Mouse (Mus musculus) kidney, postnatal 0 days (tissue): ENCODE results near the gene Ddx23. TPM values are rescaled to one million over a fixed set of nuclear protein-coding genes. Genes with fewer than 3 reads are reported as not detected.

Experiments
- ATAC-seq: fragments of 200-750 bp; cut with Nextera tagmentation; replicated peaks from 2 replicates; pipeline ENCODE4 v1.8.0; 2017; ENCODE audit warnings: low read depth, moderate number of reproducible peaks, moderate TSS enrichment, moderate library complexity; ENCODE audit not compliant: low FRiP score
- DNase-seq: peaks from one replicate; pipeline ENCODE4 v3.0.0-alpha.2; 2016; ENCODE audit warnings: low spot score
- H3K27ac ChIP-seq: fragments of 300-500 bp; sonication (generic); 2 replicates; pipeline ENCODE4 v1.5.1; 2014; ENCODE audit warnings: mild to moderate bottlenecking
- H3K27me3 ChIP-seq: fragments of 300-500 bp; sonication (generic); 2 replicates; pipeline ENCODE4 v1.6.1; 2014; ENCODE audit warnings: low read length, mixed read lengths; ENCODE audit not compliant: insufficient read depth
- H3K36me3 ChIP-seq: fragments of 300-500 bp; sonication (generic); 2 replicates; pipeline ENCODE4 v1.6.1; 2014; ENCODE audit warnings: low read length, mixed read lengths; ENCODE audit not compliant: insufficient read depth
- H3K4me1 ChIP-seq: fragments of 300-500 bp; sonication (generic); replicated peaks from 2 replicates; pipeline ENCODE4 v1.6.1; 2014; ENCODE audit warnings: antibody characterized with exemption, low read length, mixed read lengths; ENCODE audit not compliant: insufficient read depth
- H3K4me2 ChIP-seq: fragments of 300-500 bp; sonication (generic); 2 replicates; pipeline ENCODE4 v1.6.1; 2014; ENCODE audit warnings: mild to moderate bottlenecking, low read length, moderate library complexity, mixed read lengths
- H3K4me3 ChIP-seq: fragments of 300-500 bp; sonication (generic); replicated peaks from 2 replicates; pipeline ENCODE4 v1.5.1; 2014; ENCODE audit warnings: low read depth, low read length
- H3K9ac ChIP-seq: fragments of 300-500 bp; sonication (generic); 2 replicates; pipeline ENCODE4 v1.6.1; 2014; ENCODE audit warnings: low read depth, low read length
- H3K9me3 ChIP-seq: fragments of 300-500 bp; sonication (generic); replicated peaks from 2 replicates; pipeline ENCODE4 v1.6.1; 2016; ENCODE audit warnings: low read length, inconsistent platforms, mixed read lengths
- CTCF ChIP-seq: IDR thresholded peaks from 2 replicates; pipeline ENCODE4 v1.5.1; 2016; ENCODE audit warnings: antibody characterized with exemption, low read depth, mild to moderate bottlenecking, moderate library complexity
- WGBS: fragments of 180-500 bp; shearing (Covaris S2); extraction: QIAGEN DNeasy Blood & Tissue Kit; methylation state at CpG from one replicate; pipeline ENCODE4 v1.1.7; 2014; 5-methylcytosine and 5-hydroxymethylcytosine counted together
- polyA plus RNA-seq: library from polyadenylated mRNA; unstranded; fragments of >200 nt; fragmentation: Nextera tagmentation; extraction: Ambion mirVana; gene quantifications from 2 replicates; pipeline ENCODE4 v1.2.1, GENCODE M21; 2015

Gene Ddx23
- polyA plus RNA-seq, 1 experiment from 2014 or later: 14.6 TPM

- no peak for ATAC-seq
- Histone ChIP-seq H3K27me3 (no peaks in the 10 kb centered on the region), H3K4me2 (no peak overlapping the region), H3K36me3 (no peaks in the 10 kb centered on the region), H3K4me1 (no peaks in the 10 kb centered on the region), H3K9ac (no peak overlapping the region), H3K9me3 (no peaks in the 10 kb centered on the region), H3K4me3 (no peak overlapping the region), H3K27ac (no peak overlapping the region)
- no peak for DNase-seq
- 82% methylated on average over 1 of the region's 1 CpGs for WGBS
- no peak for TF ChIP-seq CTCF
Observed at GRCm38 (mm10) chr15:98683746-98684145, 21.1 kb upstream of the Ddx23 start.

GRCm38 (mm10) chr15:98683177-98683576 is 20.5 kb upstream of the Ddx23 start:
- H3K27me3 ChIP-seq: no peaks in the 10 kb centered on the region
- H3K4me2 ChIP-seq: no peak overlapping the region
- DNase-seq: no peak
- no peak overlapping the region for H3K4me3 ChIP-seq
- 45% methylated on average over 10 of the region's 10 CpGs for WGBS
- no peak overlapping the region for H3K27ac ChIP-seq
- no peaks in the 10 kb centered on the region for H3K9me3 ChIP-seq
- no peaks in the 10 kb centered on the region for H3K4me1 ChIP-seq
- no peak overlapping the region for H3K9ac ChIP-seq
- no peaks in the 10 kb centered on the region for H3K36me3 ChIP-seq
- no peak for TF ChIP-seq CTCF
- no peak for ATAC-seq

- no peaks in the 10 kb centered on the region for H3K9me3 ChIP-seq
- ATAC-seq: no peak
- 0 out of 2 replicates have a peak, but pooled peaks cover 4% of the 10 kb centered on the region for H3K27me3 ChIP-seq
- H3K4me2 ChIP-seq: no peak overlapping the region
- no peak for TF ChIP-seq CTCF
- DNase-seq: no peak
- H3K4me3 ChIP-seq: no peak overlapping the region
- WGBS: 77% methylated on average over 7 of the region's 7 CpGs
- H3K36me3 ChIP-seq: no peaks in the 10 kb centered on the region
- peaks cover 7% of the 10 kb centered on the region for H3K4me1 ChIP-seq
- H3K9ac ChIP-seq: no peak overlapping the region
- H3K27ac ChIP-seq: no peak overlapping the region
Observed at GRCm38 (mm10) chr15:98681633-98682032, 18.9 kb upstream of the Ddx23 start.

- Histone ChIP-seq H3K9me3 (no peaks in the 10 kb centered on the region), H3K4me2 (no peak overlapping the region), H3K27me3 (peaks cover 12% of the 10 kb centered on the region), H3K9ac (no peak overlapping the region), H3K4me1 (peaks cover 15% of the 10 kb centered on the region), H3K36me3 (no peaks in the 10 kb centered on the region), H3K4me3 (no peak overlapping the region), H3K27ac (no peak overlapping the region)
- ATAC-seq (no peak), DNase-seq (no peak)
- TF ChIP-seq CTCF: no peak
- WGBS: 77% methylated on average over 8 of the region's 8 CpGs
Observed at GRCm38 (mm10) chr15:98680660-98681059, 18.0 kb upstream of the Ddx23 start.

- H3K36me3 ChIP-seq: no peaks in the 10 kb centered on the region
- no peak overlapping the region; the same call in 1 of the 2 replicates for H3K4me2 ChIP-seq
- H3K27me3 ChIP-seq: peaks cover 27% of the 10 kb centered on the region
- H3K4me1 ChIP-seq: peaks cover 21% of the 10 kb centered on the region
- ATAC-seq (no peak), DNase-seq (no peak)
- no peak overlapping the region for H3K9ac ChIP-seq
- H3K4me3 ChIP-seq: no peak overlapping the region
- 67% methylated on average over 7 of the region's 7 CpGs for WGBS
- H3K27ac ChIP-seq: no peak overlapping the region
- TF ChIP-seq CTCF: no peak
- no peaks in the 10 kb centered on the region for H3K9me3 ChIP-seq
Observed at GRCm38 (mm10) chr15:98677977-98678376, 15.3 kb upstream of the Ddx23 start.

GRCm38 (mm10) chr15:98676940-98677728 is 14.4 kb upstream of the Ddx23 start, which contains the start of gene Rnd1:
Gene Rnd1 (minus strand): TSS chr15:98677461.
- 1% methylated on average over 37 of the region's 37 CpGs for WGBS
- ATAC-seq: peak; percentile 94
- Histone ChIP-seq H3K36me3 (no peaks in the 10 kb centered on the region), H3K4me2 (peak within 1 kb of the TSS; percentile 67), H3K27ac (no peak within 1 kb of the TSS), H3K4me3 (peak within 1 kb of the TSS; percentile 30), H3K4me1 (peaks cover 21% of the 10 kb centered on the region), H3K9me3 (no peaks in the 10 kb centered on the region), H3K9ac (no peak within 1 kb of the TSS), H3K27me3 (peaks cover 27% of the 10 kb centered on the region)
- peak; percentile 96 for DNase-seq
- TF ChIP-seq CTCF: 0 out of 2 replicates have a peak, but pooled peaks have one; percentile 31
